Mouse (Mus musculus) CH12.LX (cell line): ENCODE results near the gene Uqcr11.

Experiments used
- CTCF ChIP-seq, 2 experiments: IDR thresholded peaks in 1 of 2; conservative IDR thresholded peaks in 1 of 2; 2 replicates each; pipeline ENCODE4 v1.5.1; 2011 to 2012; ENCODE audit warnings: low read depth in 2 of 2, low read length in 2 of 2, improper control_type of control experiment in 1 of 2, inconsistent platforms in 1 of 2, mild to moderate bottlenecking in 1 of 2, moderate library complexity in 1 of 2
- RCOR1 ChIP-seq: conservative IDR thresholded peaks from 2 replicates; pipeline ENCODE4 v1.6.1; 2012; ENCODE audit warnings: low read depth, mild to moderate bottlenecking, inconsistent platforms, low read length, improper control_type of control experiment
- TCF12 ChIP-seq: IDR thresholded peaks from 2 replicates; pipeline ENCODE4 v1.6.1; 2014; ENCODE audit warnings: low read depth, mild to moderate bottlenecking, inconsistent platforms, low read length, improper control_type of control experiment
- ZKSCAN1 ChIP-seq: IDR thresholded peaks from 2 replicates; pipeline ENCODE4 v1.6.1; 2012; ENCODE audit warnings: low read depth, inconsistent platforms, low read length, improper control_type of control experiment, borderline replicate concordance

GRCm38 (mm10) chr10:80395025-80395627, 11.5 kb downstream of the Uqcr11 start:
- TF ChIP-seq CTCF (conservative IDR thresholded peaks at IDR 0.05 in 1 of 2, IDR thresholded peaks at IDR 0.05 in 1 of 2; ENCODE audit: low read depth in 2 of 2, low read length in 2 of 2), result no peak
- TF ChIP-seq RCOR1, result no peak
- TF ChIP-seq ZKSCAN1, result no peak
- no peak for TF ChIP-seq TCF12
